22 mouse cellular contexts compared by ENCODE assay signal in the genomic region with DNA sequence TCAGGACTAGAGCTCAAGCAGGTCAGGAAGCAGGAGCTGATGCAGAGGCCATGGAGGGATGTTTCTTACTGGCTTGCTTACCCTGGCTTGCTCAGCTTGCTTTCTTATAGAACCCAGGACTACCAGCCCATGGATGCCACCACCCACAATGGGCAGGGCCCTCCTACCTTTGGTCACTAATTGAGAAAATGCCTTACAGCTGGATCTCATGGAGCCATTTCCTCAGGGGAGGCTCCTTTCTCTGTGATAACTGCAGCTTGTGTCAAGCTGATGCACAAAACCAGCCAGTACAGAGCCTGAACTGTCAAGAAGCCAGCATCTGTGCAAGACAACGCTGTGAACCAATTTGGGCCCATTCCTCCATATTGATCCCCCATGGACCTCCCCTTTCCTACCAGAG. TPM values are rescaled to one million over a fixed set of nuclear protein-coding genes. Genes with fewer than 3 reads are reported as not detected.
"Had no signal": no experiment of that assay in that cellular context is flagged by ENCODE, and none has a peak within 500 bp of the region (broad histone marks: within the 10 kb centered on the region; RNA-seq: fewer than 3 reads in every experiment).

No protein-coding gene starts in this region.

RNA-seq across cellular contexts. Expression of a gene that starts 11.2 kb away (rescaled TPM):
- polyA plus RNA-seq: heart, embryonic 12.5 days; heart, embryonic 16.5 days; heart, postnatal 0 days; hindbrain, embryonic 10.5 days; hindbrain, embryonic 11.5 days; hindbrain, embryonic 12.5 days; hindbrain, embryonic 13.5 days; hindbrain, embryonic 14.5 days; hindbrain, embryonic 15.5 days; hindbrain, embryonic 16.5 days; hindbrain, postnatal 0 days; inflammation-experienced regulatory T-cells, adult 6 months; intestine, embryonic 14.5 days; intestine, embryonic 15.5 days; intestine, embryonic 16.5 days; kidney, adult 2 months; kidney, embryonic 14.5 days; kidney, embryonic 15.5 days; kidney, embryonic 16.5 days; large intestine, adult 2 months had no signal

RNA-seq across cellular contexts. Expression of a gene that starts 26.2 kb away (rescaled TPM):
- polyA plus RNA-seq: heart, embryonic 12.5 days; hindbrain, embryonic 10.5 days; hindbrain, embryonic 11.5 days; hindbrain, embryonic 12.5 days; hindbrain, embryonic 13.5 days; hindbrain, embryonic 14.5 days; hindbrain, embryonic 16.5 days; hindbrain, postnatal 0 days; inflammation-experienced regulatory T-cells, adult 6 months had no signal

RNA-seq across cellular contexts. Expression of a gene that starts 38.7 kb away (rescaled TPM):
- polyA plus RNA-seq: heart, embryonic 16.5 days; heart, postnatal 0 days; hindbrain, embryonic 10.5 days; hindbrain, embryonic 11.5 days; hindbrain, embryonic 12.5 days; hindbrain, embryonic 13.5 days; hindbrain, embryonic 14.5 days; hindbrain, embryonic 15.5 days; hindbrain, embryonic 16.5 days; hindbrain, postnatal 0 days; inflammation-experienced regulatory T-cells, adult 6 months; intestine, embryonic 14.5 days; intestine, embryonic 15.5 days; intestine, embryonic 16.5 days; intestine, postnatal 0 days; kidney, adult 2 months; kidney, embryonic 14.5 days; kidney, embryonic 15.5 days; kidney, postnatal 0 days; large intestine, adult 2 months had no signal

RNA-seq across cellular contexts. Expression of a gene that starts 43.9 kb away (rescaled TPM):
- polyA plus RNA-seq: heart, embryonic 12.5 days; hindbrain, embryonic 10.5 days; hindbrain, embryonic 11.5 days; hindbrain, embryonic 12.5 days; hindbrain, embryonic 13.5 days; hindbrain, embryonic 14.5 days; hindbrain, embryonic 15.5 days; hindbrain, embryonic 16.5 days; hindbrain, postnatal 0 days; inflammation-experienced regulatory T-cells, adult 6 months; kidney, embryonic 14.5 days had no signal

RNA-seq across cellular contexts. Expression of a gene that starts 52.8 kb away (rescaled TPM):
- polyA plus RNA-seq: heart, embryonic 12.5 days; heart, postnatal 0 days; inflammation-experienced regulatory T-cells, adult 6 months; intestine, embryonic 14.5 days; intestine, embryonic 15.5 days; intestine, embryonic 16.5 days; intestine, postnatal 0 days; kidney, adult 2 months; kidney, embryonic 14.5 days; kidney, postnatal 0 days; large intestine, adult 2 months had no signal
